Comparison of ENCODE assay signal across 8 mouse cellular contexts in the genomic region with DNA sequence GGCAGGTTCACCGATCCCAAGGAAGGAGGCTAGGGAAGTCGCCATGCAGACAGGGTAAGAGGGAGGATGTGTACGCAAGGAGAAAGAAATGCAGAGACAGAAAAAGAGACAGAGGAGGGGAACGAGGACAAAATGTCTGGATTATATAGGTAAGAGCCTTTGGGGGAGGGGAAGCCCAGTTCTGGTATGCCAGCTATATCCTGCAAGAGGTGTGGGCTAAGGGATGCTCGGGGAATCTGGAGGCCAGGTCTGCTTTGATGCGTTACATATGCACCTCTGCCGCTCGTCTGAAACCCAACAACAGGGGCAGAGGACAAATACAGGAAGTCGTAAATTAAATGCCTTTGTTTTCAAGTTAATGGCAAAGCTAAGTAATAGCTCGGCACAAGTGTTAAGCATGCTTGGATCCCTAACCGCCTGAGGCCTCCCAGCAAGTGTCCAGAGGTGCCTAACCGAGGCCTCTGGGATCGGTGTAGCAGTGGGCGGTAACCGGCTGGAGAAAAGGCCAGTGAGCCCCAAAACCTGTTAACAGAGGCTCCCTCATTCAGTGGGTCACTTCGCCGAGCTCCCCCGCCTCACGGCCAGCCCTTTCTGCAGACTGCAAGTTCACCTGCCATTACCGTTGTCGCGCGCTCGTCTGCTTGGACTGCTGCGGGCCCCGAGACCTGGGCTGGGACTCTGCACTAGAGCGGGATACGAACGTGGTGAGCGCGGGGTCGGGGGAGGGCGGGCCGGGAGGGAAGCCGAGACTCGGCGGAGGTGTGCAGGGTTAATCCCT. TPM values are rescaled to one million over a fixed set of nuclear protein-coding genes. Genes with fewer than 3 reads are reported as not detected.
A peak's percentile ranks its signal among the peaks of the same experiment; 100 is the strongest.
DNase-seq lines count a peak whose midpoint lies in the region; ATAC-seq and TF ChIP-seq lines count a peak whose summit lies in the region.

No protein-coding gene starts in this region.

- peaks cover 9% of the 10 kb centered on the region for H3K36me3 ChIP-seq in neural tube, embryonic 11.5 days (ENCODE audit: control insufficient read depth, insufficient read depth, low read length)
- H3K36me3 ChIP-seq in heart, postnatal 0 days (replicated peaks; ENCODE audit: control insufficient read depth, insufficient read depth, low read length): peaks cover 20% of the 10 kb centered on the region
- peaks cover 24% of the 10 kb centered on the region for H3K36me3 ChIP-seq in liver, embryonic 12.5 days
- peaks cover 17% of the 10 kb centered on the region for H3K36me3 ChIP-seq in small intestine, adult 2 months (ENCODE audit: control insufficient read depth, insufficient read depth, low read length)

- DNase-seq in neural tube, embryonic 11.5 days (ENCODE audit: low spot score): no peak
- no peak for DNase-seq in neural tube, embryonic 10.5 days (ENCODE audit: extremely low spot score, low spot score)
- DNase-seq in cerebellum, postnatal 36 days: peak; percentile 51 to 58
- no peak for DNase-seq in heart, postnatal 0 days (ENCODE audit: low spot score)
- no peak for DNase-seq in ovary, postnatal 36 days (ENCODE audit: low spot score)
- no peak for DNase-seq in ovary, postnatal 14 days (ENCODE audit: low spot score)

- H3K27ac ChIP-seq in neural tube, embryonic 11.5 days (ENCODE audit: low read depth, low read length): peak overlapping the region; percentile 77
- peak overlapping the region; percentile 96 for H3K27ac ChIP-seq in heart, postnatal 0 days (ENCODE audit: low read depth)
- peak overlapping the region; percentile 79 for H3K27ac ChIP-seq in liver, embryonic 12.5 days
- peak overlapping the region; percentile 3; the same call in 1 of the 2 replicates for H3K27ac ChIP-seq in small intestine, adult 2 months (ENCODE audit: insufficient read depth, low read depth, low read length)

- no peak for TF ChIP-seq POLR2A in small intestine, adult 2 months (IDR thresholded peaks at IDR 0.05; ENCODE audit: low read depth, low read length)

- WGBS in neural tube, embryonic 11.5 days: 4% methylated on average over 36 of the region's 37 CpGs
- 9% methylated on average over 37 of the region's 37 CpGs for WGBS in heart, postnatal 0 days
- WGBS in liver, embryonic 12.5 days (ENCODE audit: insufficient replicate concordance): 6% methylated on average over 37 of the region's 37 CpGs
- WGBS in small intestine, adult 2 months: 9% methylated on average over 37 of the region's 37 CpGs

- peak overlapping the region; percentile 80 for H3K4me3 ChIP-seq in neural tube, embryonic 11.5 days (ENCODE audit: low read depth, low read length)
- H3K4me3 ChIP-seq in heart, postnatal 0 days (ENCODE audit: low read depth, low read length): peak overlapping the region; percentile 70
- peak overlapping the region; percentile 80 for H3K4me3 ChIP-seq in liver, embryonic 12.5 days
- peak overlapping the region; percentile 61 for H3K4me3 ChIP-seq in small intestine, adult 2 months (ENCODE audit: low read depth, low read length)

- peak; percentile 69 for ATAC-seq in neural tube, embryonic 11.5 days (ENCODE audit: insufficient read depth, low FRiP score, low TSS enrichment)
- ATAC-seq in heart, postnatal 0 days (ENCODE audit: insufficient read depth, low read depth): peak; percentile 19
- ATAC-seq in liver, embryonic 12.5 days: peak; percentile 51

- peaks cover 30% of the 10 kb centered on the region for H3K27me3 ChIP-seq in neural tube, embryonic 11.5 days (ENCODE audit: control insufficient read depth, insufficient read depth, low read length)
- H3K27me3 ChIP-seq in heart, postnatal 0 days (ENCODE audit: control insufficient read depth, insufficient read depth, low read length): 0 out of 2 replicates have a peak, but pooled peaks cover 7% of the 10 kb centered on the region
- H3K27me3 ChIP-seq in liver, embryonic 12.5 days (replicated peaks): peaks cover 37% of the 10 kb centered on the region
- no peaks in the 10 kb centered on the region for H3K27me3 ChIP-seq in small intestine, adult 2 months (ENCODE audit: control insufficient read depth, insufficient read depth, low read length)

- TF ChIP-seq CTCF in heart, postnatal 0 days (IDR thresholded peaks at IDR 0.05; ENCODE audit: low read depth): no peak
- no peak for TF ChIP-seq CTCF in small intestine, adult 2 months (IDR thresholded peaks at IDR 0.05; ENCODE audit: extremely low read depth, insufficient read length, insufficient replicate concordance, low read depth, low read length)

- peak overlapping the region; percentile 92 for H3K4me2 ChIP-seq in neural tube, embryonic 11.5 days (ENCODE audit: low read depth)
- H3K4me2 ChIP-seq in heart, postnatal 0 days (ENCODE audit: low read depth, low read length): peak overlapping the region; percentile 86
- peak overlapping the region; percentile 95 for H3K4me2 ChIP-seq in liver, embryonic 12.5 days

- peaks cover 31% of the 10 kb centered on the region for H3K4me1 ChIP-seq in neural tube, embryonic 11.5 days (ENCODE audit: control insufficient read depth, insufficient read depth, low read length)
- peaks cover 33% of the 10 kb centered on the region for H3K4me1 ChIP-seq in heart, postnatal 0 days (ENCODE audit: control insufficient read depth, insufficient read depth)
- H3K4me1 ChIP-seq in liver, embryonic 12.5 days: peaks cover 65% of the 10 kb centered on the region
- H3K4me1 ChIP-seq in small intestine, adult 2 months (ENCODE audit: control insufficient read depth, insufficient read depth, insufficient read length, low read length): peaks cover 14% of the 10 kb centered on the region

- no peak for TF ChIP-seq EP300 in heart, postnatal 0 days (IDR thresholded peaks at IDR 0.05; ENCODE audit: low read depth)

- peak overlapping the region; percentile 62 for H3K9ac ChIP-seq in neural tube, embryonic 11.5 days (ENCODE audit: low read length)
- peak overlapping the region; percentile 52 for H3K9ac ChIP-seq in heart, postnatal 0 days (replicated peaks; ENCODE audit: low read depth, low read length)
- peak overlapping the region; percentile 76 for H3K9ac ChIP-seq in liver, embryonic 12.5 days

- no peaks in the 10 kb centered on the region for H3K9me3 ChIP-seq in neural tube, embryonic 11.5 days (ENCODE audit: control insufficient read depth, low read length)
- H3K9me3 ChIP-seq in heart, postnatal 0 days (replicated peaks; ENCODE audit: control insufficient read depth, low read length): no peaks in the 10 kb centered on the region
- no peaks in the 10 kb centered on the region for H3K9me3 ChIP-seq in liver, embryonic 12.5 days (replicated peaks)

RNA-seq across cellular contexts. Expression of gene Rassf1, which starts 2.4 kb away (rescaled TPM):
- polyA plus RNA-seq in neural tube, embryonic 11.5 days (2014; fragmentation: Nextera tagmentation; extraction: Ambion mirVana): 38.5 and 41.3 TPM in 2 replicates
- total RNA-seq in heart, postnatal 0 days (2014; rRNA removed; ENCODE audit: low replicate concordance): 28.7 and 39.0 TPM in 2 replicates
- 34.4 and 35.1 TPM in 2 replicates for polyA plus RNA-seq in heart, postnatal 0 days (2015; fragmentation: Nextera tagmentation; extraction: Ambion mirVana)
- polyA plus RNA-seq in liver, embryonic 12.5 days (2016; fragmentation: Nextera tagmentation; extraction: Ambion mirVana): 22.2 and 24.8 TPM in 2 replicates
- polyA plus RNA-seq in small intestine, adult 2 months (2012; rRNA removed): 14.1 and 33.2 TPM in 2 replicates

RNA-seq across cellular contexts. Expression of gene Zmynd10, which starts 6.6 kb away (rescaled TPM):
- polyA plus RNA-seq in neural tube, embryonic 11.5 days (2014; fragmentation: Nextera tagmentation; extraction: Ambion mirVana): 0.65 and 1.3 TPM in 2 replicates
- total RNA-seq in heart, postnatal 0 days (2014; rRNA removed; ENCODE audit: low replicate concordance): not detected in 2 replicates
- polyA plus RNA-seq in heart, postnatal 0 days (2015; fragmentation: Nextera tagmentation; extraction: Ambion mirVana): 0.25 and 0.49 TPM in 2 replicates
- not detected in 2 replicates for polyA plus RNA-seq in liver, embryonic 12.5 days (2016; fragmentation: Nextera tagmentation; extraction: Ambion mirVana)
- 0.32 and 0.69 TPM in 2 replicates for polyA plus RNA-seq in small intestine, adult 2 months (2012; rRNA removed)

RNA-seq across cellular contexts. Expression of gene Tusc2, which starts 9.3 kb away (rescaled TPM):
- polyA plus RNA-seq in neural tube, embryonic 11.5 days (2014; fragmentation: Nextera tagmentation; extraction: Ambion mirVana): 91.0 and 93.0 TPM in 2 replicates
- 38.6 and 51.2 TPM in 2 replicates for total RNA-seq in heart, postnatal 0 days (2014; rRNA removed; ENCODE audit: low replicate concordance)
- polyA plus RNA-seq in heart, postnatal 0 days (2015; fragmentation: Nextera tagmentation; extraction: Ambion mirVana): 37.0 and 38.8 TPM in 2 replicates
- polyA plus RNA-seq in liver, embryonic 12.5 days (2016; fragmentation: Nextera tagmentation; extraction: Ambion mirVana): 48.6 and 52.7 TPM in 2 replicates
- 38.8 and 49.7 TPM in 2 replicates for polyA plus RNA-seq in small intestine, adult 2 months (2012; rRNA removed)

RNA-seq across cellular contexts. Expression of gene Nprl2, which starts 11.7 kb away (rescaled TPM):
- polyA plus RNA-seq in neural tube, embryonic 11.5 days (2014; fragmentation: Nextera tagmentation; extraction: Ambion mirVana): 45.8 and 48.9 TPM in 2 replicates
- 42.3 and 56.4 TPM in 2 replicates for total RNA-seq in heart, postnatal 0 days (2014; rRNA removed; ENCODE audit: low replicate concordance)
- 22.5 and 23.2 TPM in 2 replicates for polyA plus RNA-seq in heart, postnatal 0 days (2015; fragmentation: Nextera tagmentation; extraction: Ambion mirVana)
- 15.3 and 16.0 TPM in 2 replicates for polyA plus RNA-seq in liver, embryonic 12.5 days (2016; fragmentation: Nextera tagmentation; extraction: Ambion mirVana)
- 15.6 and 23.3 TPM in 2 replicates for polyA plus RNA-seq in small intestine, adult 2 months (2012; rRNA removed)

RNA-seq across cellular contexts. Expression of gene Cyb561d2, which starts 11.7 kb away (rescaled TPM):
- polyA plus RNA-seq in neural tube, embryonic 11.5 days (2014; fragmentation: Nextera tagmentation; extraction: Ambion mirVana): 19.7 and 21.9 TPM in 2 replicates
- 13.4 and 22.1 TPM in 2 replicates for total RNA-seq in heart, postnatal 0 days (2014; rRNA removed; ENCODE audit: low replicate concordance)
- polyA plus RNA-seq in heart, postnatal 0 days (2015; fragmentation: Nextera tagmentation; extraction: Ambion mirVana): 14.3 and 16.9 TPM in 2 replicates
- polyA plus RNA-seq in liver, embryonic 12.5 days (2016; fragmentation: Nextera tagmentation; extraction: Ambion mirVana): 18.5 and 19.5 TPM in 2 replicates
- polyA plus RNA-seq in small intestine, adult 2 months (2012; rRNA removed): 35.6 and 47.7 TPM in 2 replicates

Comparison
In these comparisons a context has a peak if more than half of its experiments do, and no peak if none do; other contexts are left out.
1. ATAC-seq: peak in every context shown above with its lines; median percentile 69 in neural tube, embryonic 11.5 days; 51 in liver, embryonic 12.5 days; 19 in heart, postnatal 0 days.
2. DNase-seq: peak in cerebellum, postnatal 36 days (2 of 2); none in neural tube, embryonic 11.5 days (single experiment), neural tube, embryonic 10.5 days (single experiment), heart, postnatal 0 days (single experiment), ovary, postnatal 36 days (single experiment) and ovary, postnatal 14 days (single experiment).
3. H3K27ac ChIP-seq: peak in every context shown above with its lines; median percentile 96 in heart, postnatal 0 days; 79 in liver, embryonic 12.5 days; 77 in neural tube, embryonic 11.5 days; 3 in small intestine, adult 2 months.
4. Peak in every context shown above with its lines, with median percentiles within 50 percentile points of each other: H3K4me2 ChIP-seq, H3K4me3 ChIP-seq and H3K9ac ChIP-seq.